Mouse (Mus musculus) adrenal gland, adult 8-10 months (tissue): Measurements from ENCODE around the gene Nf1. TPM values are rescaled to one million over a fixed set of nuclear protein-coding genes. Genes with fewer than 3 reads are reported as not detected.

Experiments used
- DNase-seq: peaks from one replicate; pipeline ENCODE4 v3.0.0; 2022
- total RNA-seq, 4 experiments: library from RNA; stranded (reverse); gene quantifications; 2 replicates each; pipeline ENCODE4 v1.2.4; 2022

Gene Nf1
- total RNA-seq, 4 experiments from 2014 or later, result 62.4 to 91.7 (median 77.9) TPM

DNA sequence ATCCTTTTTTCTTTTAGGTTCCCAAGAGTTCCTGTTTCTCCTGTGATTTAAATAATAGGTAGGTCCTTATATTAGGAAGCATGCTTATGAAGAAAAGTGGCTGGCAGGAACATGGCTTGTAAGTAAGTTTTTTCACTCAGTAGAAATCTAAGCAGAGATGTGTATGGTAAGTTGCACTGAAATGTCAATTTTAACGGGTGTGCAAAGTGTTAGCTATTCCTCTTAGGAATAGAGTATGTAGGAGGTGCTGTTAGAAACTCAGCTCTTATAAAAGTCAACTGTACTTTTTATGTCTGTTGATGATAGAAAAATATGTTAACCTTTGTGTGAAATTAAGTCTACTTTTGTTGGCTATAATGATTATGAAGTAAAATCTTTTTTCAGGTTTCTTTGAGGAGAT lies 128.6 kb downstream of the Nf1 start:
- no peak for DNase-seq

DNA sequence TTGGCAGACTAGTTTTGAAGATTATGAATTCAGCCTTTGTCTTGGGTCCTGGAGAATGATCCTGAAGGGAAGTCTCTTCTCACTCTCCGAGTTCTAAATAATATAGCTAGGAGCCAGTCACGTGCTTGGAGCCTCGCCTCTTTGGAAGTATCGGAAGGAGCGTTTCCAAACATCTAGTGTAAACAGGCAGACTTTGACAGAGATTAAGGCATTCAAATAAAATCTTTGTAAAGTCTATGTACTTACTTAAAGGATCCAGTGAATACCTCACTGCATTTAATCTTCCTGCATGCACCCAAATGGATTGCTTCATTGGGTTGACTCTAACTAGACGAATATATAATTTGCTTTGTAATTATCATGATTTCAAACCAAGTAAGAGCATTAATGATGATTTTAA lies 143.9 kb downstream of the Nf1 start:
- no peak for DNase-seq

GRCm38 (mm10) chr11:79483876-79484528 lies 144.5 kb downstream of the Nf1 start:
- no peak for DNase-seq

GRCm38 (mm10) chr11:79484721-79485120 lies 145.2 kb downstream of the Nf1 start:
- no peak for DNase-seq

- no peak for DNase-seq
These were observed 155.7 kb downstream of the Nf1 start for GRCm38 (mm10) chr11:79494976-79495800.

GRCm38 (mm10) chr11:79502917-79503316 lies 163.4 kb downstream of the Nf1 start:
- no peak for DNase-seq

GRCm38 (mm10) chr11:79503845-79504244 lies 164.4 kb downstream of the Nf1 start, which contains the start of gene Omg:
Gene Omg, minus strand, starts transcription at chr11:79504084.
- DNase-seq, result no peak

DNA sequence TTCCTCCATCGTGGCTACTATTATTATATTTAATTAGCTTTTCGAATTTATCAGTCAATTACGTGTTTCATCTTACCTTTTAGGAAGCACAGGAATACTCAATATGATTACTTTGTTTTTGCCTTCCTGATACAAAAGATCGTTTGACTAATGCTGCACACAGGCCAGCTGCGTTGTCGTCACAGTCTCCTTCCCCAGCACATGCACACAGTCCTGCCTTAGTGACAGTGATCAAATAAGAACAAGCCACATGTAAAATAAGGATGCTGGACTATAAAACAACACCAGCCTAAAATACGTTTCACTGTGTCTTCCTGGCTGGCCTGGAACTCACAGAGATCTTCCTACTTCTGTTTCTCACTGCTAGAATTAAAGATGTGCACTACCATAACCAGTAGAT lies 165.0 kb downstream of the Nf1 start:
- no peak for DNase-seq

- no peak for DNase-seq
These were observed 172.5 kb downstream of the Nf1 start for GRCm38 (mm10) chr11:79511970-79512369.

DNA sequence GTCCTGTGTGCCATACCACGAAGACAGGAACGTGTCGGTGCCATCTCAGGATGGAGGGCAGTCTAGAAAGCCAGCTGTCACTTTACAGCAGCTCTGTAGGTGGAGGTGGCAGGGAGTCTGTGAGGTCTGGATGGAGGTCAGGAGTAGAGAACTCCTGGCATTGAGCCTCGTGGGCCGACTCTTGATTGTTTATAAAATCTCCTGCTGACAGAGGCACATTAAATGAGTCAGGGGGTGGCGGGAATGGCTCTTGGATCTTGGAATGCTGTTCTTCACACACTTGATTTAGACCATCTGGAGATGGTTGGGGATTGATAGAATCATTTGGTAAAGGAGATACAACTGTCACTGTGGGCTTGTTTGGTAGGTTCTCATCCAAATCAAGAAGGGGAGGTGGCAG lies 175.8 kb downstream of the Nf1 start:
- no peak for DNase-seq

DNA sequence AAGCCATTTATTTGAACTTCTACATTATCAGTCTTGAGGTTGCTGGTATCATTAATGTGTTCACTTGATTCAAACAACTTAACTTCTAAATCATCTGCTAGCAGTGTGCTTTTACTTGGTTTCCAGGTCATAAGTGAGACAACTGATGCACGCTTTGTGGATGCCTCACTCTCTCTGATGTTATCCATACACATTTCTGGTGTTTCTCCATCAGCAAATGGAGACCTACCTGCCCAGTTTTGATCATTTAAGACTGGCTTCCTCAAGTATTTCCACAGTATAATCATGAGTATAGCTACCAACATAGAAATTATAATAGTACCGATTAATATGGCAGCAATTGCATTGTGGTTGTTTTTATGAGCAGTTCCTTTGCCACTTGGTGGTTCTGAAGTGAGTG lies 176.3 kb downstream of the Nf1 start:
- DNase-seq, result no peak

GRCm38 (mm10) chr11:79519299-79519698 lies 179.8 kb downstream of the Nf1 start:
- no peak for DNase-seq

DNA sequence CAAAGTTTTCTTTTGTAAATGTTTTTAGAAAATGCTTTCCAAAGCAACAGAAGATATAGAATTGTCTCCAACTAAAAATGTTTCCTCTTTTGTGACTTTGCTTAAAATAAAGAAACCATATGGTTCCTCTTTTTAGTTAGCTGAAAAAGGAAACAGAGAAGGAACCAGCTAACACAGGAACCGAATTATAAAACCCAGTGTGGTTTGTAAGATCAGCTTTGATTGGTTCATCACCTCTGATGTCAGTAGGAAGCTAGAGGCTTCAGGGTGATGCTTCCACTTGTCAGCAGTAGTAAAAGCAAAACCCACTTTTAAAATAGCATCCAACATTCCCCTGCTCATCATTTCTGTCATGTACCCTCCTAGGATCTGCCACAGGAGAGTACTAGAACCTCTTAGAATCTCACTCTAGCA lies 180.4 kb downstream of the Nf1 start:
- DNase-seq, result no peak

GRCm38 (mm10) chr11:79520772-79521171 lies 181.3 kb downstream of the Nf1 start:
- DNase-seq, result no peak

- DNase-seq, result no peak
These were observed 182.4 kb downstream of the Nf1 start for GRCm38 (mm10) chr11:79521930-79522329.

- DNase-seq, result no peak
These were observed 183.5 kb downstream of the Nf1 start for GRCm38 (mm10) chr11:79522944-79523343.

DNA sequence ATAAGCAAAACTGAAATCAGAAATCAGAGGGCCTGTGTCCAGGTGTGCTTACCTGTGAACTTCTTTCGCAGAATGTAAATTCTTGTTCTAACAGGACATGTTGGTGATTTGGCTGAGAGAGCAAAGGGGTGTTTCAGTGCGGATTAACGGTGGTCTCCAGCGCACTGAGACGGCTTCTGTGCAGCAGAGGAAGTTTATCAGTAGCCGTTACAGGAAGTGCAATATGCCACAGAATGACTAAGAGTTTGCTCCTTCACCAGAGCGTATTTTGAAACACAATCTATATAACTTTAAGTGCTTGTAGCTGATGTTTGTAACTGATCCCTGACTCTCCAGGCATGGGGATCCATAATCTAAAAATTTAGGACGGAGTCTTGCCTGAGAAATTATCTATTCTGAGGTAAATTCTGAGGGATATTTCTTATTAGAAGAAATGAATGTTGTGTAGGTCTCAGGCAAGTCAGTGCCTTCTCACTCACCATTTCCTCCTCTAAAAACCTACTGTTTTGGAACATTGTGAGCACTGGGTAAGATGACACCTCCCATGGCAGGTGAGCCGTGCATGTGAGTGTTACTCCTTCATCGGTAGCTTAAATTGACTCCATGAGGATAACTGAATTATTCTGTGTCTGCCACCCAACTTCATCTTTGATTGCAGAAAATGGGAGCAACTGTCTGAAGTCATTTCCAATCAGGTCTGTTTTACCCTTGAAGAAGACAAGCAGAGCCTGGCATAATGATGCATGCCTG lies 184.2 kb downstream of the Nf1 start, which contains the start of gene Evi2b:
Gene Evi2b (minus strand): TSS at position 203 of the 750 bp plus-strand sequence.
- DNase-seq, result no peak

- no peak for DNase-seq
These were observed 184.8 kb downstream of the Nf1 start for GRCm38 (mm10) chr11:79524310-79524575.

DNA sequence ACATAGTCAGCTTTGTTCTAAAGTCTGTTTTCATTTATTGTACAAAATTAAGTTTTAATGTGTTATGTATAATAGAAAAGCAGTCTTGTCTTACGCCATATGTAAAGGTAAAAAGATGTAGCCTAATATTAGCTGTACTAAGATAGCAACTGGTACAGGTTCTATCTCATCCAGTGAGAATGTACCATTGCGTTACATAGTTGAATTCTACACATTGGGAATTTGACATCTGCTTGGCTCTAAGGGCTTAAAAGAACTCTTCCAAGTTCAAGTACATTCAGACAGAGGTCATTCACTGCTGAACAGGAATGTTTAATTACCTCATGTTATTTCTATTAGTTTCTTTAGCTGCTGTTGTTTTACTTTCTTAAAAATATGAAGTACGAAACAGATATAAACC lies 187.1 kb downstream of the Nf1 start:
- no peak for DNase-seq

- DNase-seq, result no peak
These were observed 187.7 kb downstream of the Nf1 start for GRCm38 (mm10) chr11:79527015-79527738.

DNA sequence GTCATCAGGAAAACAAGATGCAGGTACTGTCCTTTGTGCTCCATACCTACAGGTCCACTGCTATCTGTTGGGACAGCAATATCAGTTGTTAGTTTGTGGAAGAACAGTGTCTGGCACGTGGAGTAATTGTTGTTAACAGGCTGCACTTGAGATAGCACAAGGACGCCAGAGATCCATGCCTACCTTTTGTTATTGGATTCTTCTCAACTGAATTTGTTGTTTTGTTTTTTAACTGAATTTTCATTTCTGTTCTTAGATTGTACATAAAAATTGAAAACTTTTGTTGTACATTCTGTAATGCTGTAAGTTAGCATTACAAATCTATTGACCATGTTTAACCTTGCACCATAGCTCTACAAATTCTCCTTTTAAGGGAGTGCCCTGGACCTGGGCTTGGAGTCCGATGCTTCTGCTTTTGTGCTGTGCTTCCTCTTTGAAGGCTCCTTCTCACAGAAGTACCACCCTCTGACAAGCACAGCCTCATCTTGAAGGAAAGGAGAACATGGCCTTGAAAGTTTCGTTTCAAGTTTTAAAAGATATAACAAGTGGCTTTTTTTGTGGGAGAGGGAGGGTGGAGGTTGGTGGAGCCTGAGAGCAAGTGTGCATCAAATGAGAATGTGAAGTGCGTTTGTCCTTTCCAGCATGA lies 188.4 kb downstream of the Nf1 start:
- no peak for DNase-seq

GRCm38 (mm10) chr11:79528601-79529000 lies 189.1 kb downstream of the Nf1 start:
- DNase-seq, result no peak
